Mouse (Mus musculus) hindbrain, embryonic 14.5 days (tissue): ENCODE data around the gene Col2a1. TPM values are rescaled to one million over a fixed set of nuclear protein-coding genes. Genes with fewer than 3 reads are reported as not detected.
A peak's percentile ranks its signal among the peaks of the same experiment; 100 is the strongest.

ENCODE experiments used
- ATAC-seq: fragments of 200-750 bp; cut with Nextera tagmentation; 2 replicates; pipeline ENCODE4 v1.8.0; 2017; ENCODE audit warnings: moderate number of reproducible peaks, mild to moderate bottlenecking, moderate TSS enrichment, moderate library complexity; ENCODE audit not compliant: low FRiP score
- DNase-seq: peaks from one replicate; pipeline ENCODE4 v3.0.0-alpha.2; 2015; ENCODE audit warnings: low spot score
- H3K27ac ChIP-seq: fragments of 300-500 bp; sonication (generic); 2 replicates; pipeline ENCODE4 v1.5.1; 2014; ENCODE audit warnings: mild to moderate bottlenecking, moderate library complexity
- H3K27me3 ChIP-seq: fragments of 300-500 bp; sonication (generic); 2 replicates; pipeline ENCODE4 v1.6.1; 2014; ENCODE audit warnings: mild to moderate bottlenecking, low read length, mixed read lengths; ENCODE audit not compliant: control insufficient read depth, insufficient read depth
- H3K36me3 ChIP-seq: fragments of 300-500 bp; sonication (generic); replicated peaks from 2 replicates; pipeline ENCODE4 v1.6.1; 2014; ENCODE audit not compliant: control insufficient read depth, insufficient read depth
- H3K4me1 ChIP-seq: fragments of 300-500 bp; sonication (generic); replicated peaks from 2 replicates; pipeline ENCODE4 v1.6.1; 2014; ENCODE audit warnings: antibody characterized with exemption, low read length, mixed read lengths; ENCODE audit not compliant: control insufficient read depth, insufficient read depth
- H3K4me2 ChIP-seq: fragments of 300-500 bp; sonication (generic); replicated peaks from 2 replicates; pipeline ENCODE4 v1.6.1; 2014; ENCODE audit warnings: mild to moderate bottlenecking, moderate library complexity
- H3K4me3 ChIP-seq: fragments of 300-500 bp; sonication (generic); replicated peaks from 2 replicates; pipeline ENCODE4 v1.5.1; 2014; ENCODE audit warnings: mild to moderate bottlenecking, low read length
- H3K9ac ChIP-seq: fragments of 300-500 bp; sonication (generic); 2 replicates; pipeline ENCODE4 v1.6.1; 2014
- H3K9me3 ChIP-seq: fragments of 300-500 bp; sonication (generic); 2 replicates; pipeline ENCODE4 v1.6.1; 2016; ENCODE audit warnings: low read length; ENCODE audit not compliant: control insufficient read depth
- WGBS: fragments of 180-500 bp; shearing (Covaris S2); extraction: QIAGEN DNeasy Blood & Tissue Kit; methylation state at CpG from one replicate; pipeline ENCODE4 v1.1.7; 2014; 5-methylcytosine and 5-hydroxymethylcytosine counted together
- polyA plus RNA-seq: library from polyadenylated mRNA; unstranded; fragments of >200 nt; fragmentation: Nextera tagmentation; extraction: Ambion mirVana; gene quantifications from 2 replicates; pipeline ENCODE4 v1.2.1, GENCODE M21; 2014

The Col2a1 gene
- polyA plus RNA-seq, 1 experiment from 2014 or later = 30.8 TPM

DNA sequence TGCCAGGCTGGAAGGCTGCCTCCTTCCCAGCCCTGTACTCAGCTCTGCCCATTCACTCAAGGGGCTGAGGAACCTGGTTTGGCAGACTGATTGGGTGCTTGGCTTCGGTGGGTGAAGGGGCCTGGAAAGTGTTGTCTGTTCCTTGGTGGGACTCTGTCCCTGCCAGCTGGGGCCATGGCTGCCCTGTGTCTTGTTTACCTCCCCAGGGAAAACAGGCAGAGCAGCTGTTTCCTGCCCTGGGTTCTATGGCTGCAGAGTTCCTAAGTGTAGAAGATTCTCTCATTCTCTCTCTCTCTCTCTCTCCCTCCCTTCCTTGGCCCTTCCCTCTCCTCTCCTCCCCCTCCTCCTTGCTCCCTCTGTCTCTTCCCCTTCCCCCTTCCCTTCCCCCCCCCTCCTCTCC lies 49.2 kb downstream of the Col2a1 start:
- ATAC-seq (peak; percentile 43; the same call in 1 of the 2 replicates), DNase-seq (no peak)
- Histone ChIP-seq H3K36me3 (no peaks in the 10 kb centered on the region), H3K27me3 (no peaks in the 10 kb centered on the region), H3K27ac (no peak overlapping the region), H3K9me3 (no peaks in the 10 kb centered on the region), H3K9ac (no peak overlapping the region), H3K4me2 (no peak overlapping the region), H3K4me1 (0 out of 2 replicates have a peak, but pooled peaks cover 3% of the 10 kb centered on the region), H3K4me3 (no peak overlapping the region)
- WGBS = 41% methylated on average over 1 of the region's 1 CpGs

- no peak for ATAC-seq
- 82% methylated on average over 8 of the region's 8 CpGs for WGBS
- H3K9ac ChIP-seq = no peak overlapping the region
These were observed 49.8 kb downstream of the Col2a1 start for GRCm38 (mm10) chr15:97954671-97955070.

GRCm38 (mm10) chr15:97952889-97953189 lies 51.7 kb downstream of the Col2a1 start:
- H3K4me2 ChIP-seq = 0 out of 2 replicates have a peak overlapping the region, but pooled peaks have one; percentile 13

More at GRCm38 (mm10) chr15:97954671-97955070, 49.8 kb downstream of the Col2a1 start:
- no peaks in the 10 kb centered on the region for H3K27me3 ChIP-seq
- no peak for DNase-seq
- no peak overlapping the region for H3K4me3 ChIP-seq
- H3K4me1 ChIP-seq = 0 out of 2 replicates have a peak, but pooled peaks cover 3% of the 10 kb centered on the region
- H3K27ac ChIP-seq = no peak overlapping the region
- H3K36me3 ChIP-seq = no peaks in the 10 kb centered on the region
- no peak overlapping the region for H3K4me2 ChIP-seq
- H3K9me3 ChIP-seq = no peaks in the 10 kb centered on the region

DNA sequence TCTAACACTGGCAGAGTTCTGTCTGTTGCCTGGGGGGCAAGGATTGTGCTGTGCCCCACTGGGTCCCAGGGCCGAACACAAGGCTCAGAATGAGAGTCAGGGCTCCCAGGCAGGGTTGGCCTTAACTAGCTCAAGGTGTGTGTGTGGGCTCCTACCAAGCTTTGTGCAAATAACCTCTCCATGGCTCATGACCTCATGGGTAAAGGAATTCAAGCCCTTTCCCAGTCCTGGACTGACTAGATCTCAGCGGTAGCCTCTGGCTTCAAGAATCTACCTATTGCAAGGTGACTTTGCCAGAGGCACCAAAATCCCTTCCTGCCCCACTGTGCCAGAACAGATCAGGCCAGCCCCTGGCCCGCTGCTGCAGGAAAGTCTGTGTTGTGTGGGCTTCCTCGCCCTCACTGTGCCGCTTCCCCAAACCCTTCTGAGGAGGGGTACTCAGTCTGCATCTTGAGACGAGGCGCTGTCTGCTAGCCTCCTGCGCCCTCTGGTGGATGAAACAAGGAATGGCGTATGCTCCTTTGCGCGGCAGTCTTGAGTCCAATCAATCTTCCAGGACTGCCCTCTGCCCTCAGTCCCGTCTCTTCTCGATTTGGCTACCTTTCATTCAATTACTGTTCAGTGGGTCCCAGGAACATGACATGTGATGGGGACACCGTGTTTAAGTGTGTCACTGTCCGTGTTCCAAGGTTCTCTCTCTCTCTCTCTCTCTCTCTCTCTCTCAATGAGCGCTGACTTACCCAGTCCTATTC lies 52.2 kb downstream of the Col2a1 start:
- peak; percentile 53; the same call in 1 of the 2 replicates for ATAC-seq
- 0 out of 2 replicates have a peak, but pooled peaks cover 3% of the 10 kb centered on the region for H3K4me1 ChIP-seq
- H3K4me3 ChIP-seq = no peak overlapping the region
- no peak overlapping the region for H3K27ac ChIP-seq
- no peak overlapping the region for H3K9ac ChIP-seq
- DNase-seq = peak; percentile 84
- H3K9me3 ChIP-seq = no peaks in the 10 kb centered on the region
- H3K36me3 ChIP-seq = no peaks in the 10 kb centered on the region
- WGBS = 15% methylated on average over 16 of the region's 16 CpGs
- H3K4me2 ChIP-seq = 0 out of 2 replicates have a peak overlapping the region, but pooled peaks have one; percentile 13
- no peaks in the 10 kb centered on the region for H3K27me3 ChIP-seq

More at GRCm38 (mm10) chr15:97952889-97953189, 51.7 kb downstream of the Col2a1 start:
- no peaks in the 10 kb centered on the region for H3K36me3 ChIP-seq
- ATAC-seq (no peak; the same call in 1 of the 2 replicates), DNase-seq (no peak)
- H3K4me3 ChIP-seq = no peak overlapping the region
- 0 out of 2 replicates have a peak, but pooled peaks cover 3% of the 10 kb centered on the region for H3K4me1 ChIP-seq
- H3K9ac ChIP-seq = no peak overlapping the region
- H3K27ac ChIP-seq = no peak overlapping the region
- WGBS = 64% methylated on average over 4 of the region's 4 CpGs
- H3K27me3 ChIP-seq = no peaks in the 10 kb centered on the region
- H3K9me3 ChIP-seq = no peaks in the 10 kb centered on the region

DNA sequence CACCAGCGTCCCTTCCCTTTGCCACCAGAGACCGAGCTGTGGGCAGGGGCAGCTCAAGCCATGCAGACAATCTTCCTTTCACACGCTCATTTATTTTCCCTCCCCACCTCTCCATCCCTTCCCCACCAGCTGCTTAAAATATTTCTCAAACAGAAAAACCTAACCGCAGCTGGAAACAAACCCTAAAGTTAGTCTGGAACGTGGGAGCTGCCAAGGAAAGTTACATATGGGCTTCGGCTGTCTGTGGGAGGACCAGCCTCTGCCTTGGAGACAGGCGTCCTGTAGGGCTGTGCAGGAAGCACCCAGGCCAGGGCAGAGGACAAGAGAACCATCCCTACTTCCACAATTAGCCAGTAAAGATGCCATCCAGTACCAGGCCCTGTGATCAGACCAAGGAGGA lies 54.3 kb downstream of the Col2a1 start:
- no peak for ATAC-seq
- 78% methylated on average over 7 of the region's 7 CpGs for WGBS
- no peak overlapping the region for H3K4me3 ChIP-seq
- 0 out of 2 replicates have a peak, but pooled peaks cover 2% of the 10 kb centered on the region for H3K4me1 ChIP-seq
- no peaks in the 10 kb centered on the region for H3K36me3 ChIP-seq
- no peaks in the 10 kb centered on the region for H3K27me3 ChIP-seq
- no peak overlapping the region for H3K27ac ChIP-seq
- DNase-seq = no peak
- no peak overlapping the region for H3K9ac ChIP-seq
- H3K9me3 ChIP-seq = no peaks in the 10 kb centered on the region
- H3K4me2 ChIP-seq = no peak overlapping the region

DNA sequence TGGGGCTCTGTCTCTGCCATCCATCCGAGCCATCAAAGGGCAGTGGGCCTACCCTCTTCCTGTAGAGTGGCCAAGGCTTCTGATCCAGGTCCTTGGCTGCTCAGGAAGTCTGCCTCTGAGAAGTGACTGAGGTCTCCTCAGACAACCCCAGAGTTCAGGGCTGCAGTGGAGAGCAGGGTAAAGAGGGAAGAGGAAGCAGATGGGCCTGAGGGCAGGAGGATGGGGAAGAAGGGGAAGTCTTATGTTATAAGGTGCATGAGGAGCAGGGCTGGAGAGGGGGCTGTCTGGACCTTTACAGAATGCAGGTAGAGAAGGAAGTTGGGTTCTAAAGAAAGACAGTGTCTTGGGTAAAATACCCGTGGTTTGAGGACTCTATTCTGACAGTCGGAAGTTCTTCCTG lies 54.8 kb downstream of the Col2a1 start:
- H3K4me1 ChIP-seq = no peaks in the 10 kb centered on the region
- H3K9ac ChIP-seq = no peak overlapping the region
- H3K27me3 ChIP-seq = no peaks in the 10 kb centered on the region
- no peak for DNase-seq
- H3K36me3 ChIP-seq = no peaks in the 10 kb centered on the region
- 71% methylated on average over 3 of the region's 3 CpGs for whole genome bisulfite sequencing
- no peak overlapping the region for H3K4me2 ChIP-seq
- ATAC-seq = no peak
- H3K27ac ChIP-seq = no peak overlapping the region
- no peaks in the 10 kb centered on the region for H3K9me3 ChIP-seq
- no peak overlapping the region for H3K4me3 ChIP-seq

GRCm38 (mm10) chr15:97948720-97949119 lies 55.8 kb downstream of the Col2a1 start:
- ATAC-seq (no peak), DNase-seq (no peak)
- no peaks in the 10 kb centered on the region for H3K36me3 ChIP-seq
- no peak overlapping the region for H3K4me3 ChIP-seq
- no peak overlapping the region for H3K4me2 ChIP-seq
- no peaks in the 10 kb centered on the region for H3K9me3 ChIP-seq
- whole genome bisulfite sequencing = 50% methylated on average over 7 of the region's 7 CpGs
- no peaks in the 10 kb centered on the region for H3K27me3 ChIP-seq
- no peak overlapping the region for H3K9ac ChIP-seq
- no peaks in the 10 kb centered on the region for H3K4me1 ChIP-seq
- H3K27ac ChIP-seq = no peak overlapping the region

GRCm38 (mm10) chr15:97945656-97946315 lies 58.7 kb downstream of the Col2a1 start:
- 82% methylated on average over 11 of the region's 11 CpGs for WGBS
- DNase-seq = no peak
- no peak overlapping the region for H3K9ac ChIP-seq
- H3K4me3 ChIP-seq = no peak overlapping the region
- no peaks in the 10 kb centered on the region for H3K9me3 ChIP-seq
- H3K36me3 ChIP-seq = no peaks in the 10 kb centered on the region
- H3K27ac ChIP-seq = no peak overlapping the region
- no peaks in the 10 kb centered on the region for H3K4me1 ChIP-seq
- no peaks in the 10 kb centered on the region for H3K27me3 ChIP-seq
- no peak overlapping the region for H3K4me2 ChIP-seq
- no peak for ATAC-seq

DNA sequence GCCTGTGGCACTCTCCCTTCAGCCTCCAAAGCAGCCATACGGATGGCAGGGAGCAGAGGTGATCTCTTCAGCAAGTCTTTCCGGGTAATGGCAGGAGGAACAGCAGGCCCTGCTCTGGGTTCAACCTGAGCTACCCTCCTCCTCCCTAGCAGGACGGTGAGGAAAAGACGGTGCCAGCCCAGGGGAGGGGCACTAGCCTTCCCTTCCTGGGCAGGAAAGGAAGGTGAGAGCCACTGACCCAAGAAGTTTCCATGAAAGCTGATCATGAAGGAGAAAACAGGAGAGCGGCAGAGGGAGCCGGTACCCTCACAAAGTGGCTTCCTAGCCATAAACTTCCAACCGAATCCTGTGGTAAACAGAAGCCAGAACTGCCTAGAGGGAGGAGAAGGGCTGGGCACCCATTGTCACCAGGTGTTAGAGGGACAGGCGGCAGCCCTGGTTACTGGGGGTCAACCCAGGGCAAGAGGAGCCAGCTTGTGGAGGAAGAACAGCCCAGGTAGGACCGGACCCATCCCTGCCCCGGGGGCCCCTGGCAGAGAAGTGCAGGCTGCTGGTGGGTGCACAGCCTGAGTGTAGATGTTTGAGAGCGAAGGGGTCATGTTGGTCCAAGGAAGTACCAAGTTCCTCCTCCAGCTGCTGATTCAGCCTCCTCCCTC lies 59.4 kb downstream of the Col2a1 start:
- Histone ChIP-seq H3K4me3 (no peak overlapping the region), H3K27me3 (no peaks in the 10 kb centered on the region), H3K4me2 (no peak overlapping the region), H3K9ac (no peak overlapping the region), H3K36me3 (no peaks in the 10 kb centered on the region), H3K4me1 (no peaks in the 10 kb centered on the region), H3K27ac (no peak overlapping the region), H3K9me3 (no peaks in the 10 kb centered on the region)
- DNase-seq (no peak), ATAC-seq (no peak)
- WGBS = 84% methylated on average over 11 of the region's 11 CpGs
